Mouse (Mus musculus) lung, postnatal 0 days (tissue): Measurements from ENCODE around the gene 4933405L10Rik. TPM values are rescaled to one million over a fixed set of nuclear protein-coding genes. Genes with fewer than 3 reads are reported as not detected.

Experiments used
- ATAC-seq: fragments of 200-750 bp; cut with Nextera tagmentation; 2 replicates; pipeline ENCODE4 v1.8.0; 2017; ENCODE audit warnings: moderate library complexity
- DNase-seq: peaks from one replicate; pipeline ENCODE4 v3.0.0-alpha.2; 2016; ENCODE audit warnings: low spot score
- H3K27ac ChIP-seq: fragments of 300-500 bp; sonication (generic); 2 replicates; pipeline ENCODE4 v1.5.1; 2014; ENCODE audit warnings: antibody characterized with exemption, mild to moderate bottlenecking, low read length, mixed read lengths
- H3K27me3 ChIP-seq: fragments of 300-500 bp; sonication (generic); replicated peaks from 2 replicates; pipeline ENCODE4 v1.6.1; 2014; ENCODE audit warnings: low read length, mixed read lengths; ENCODE audit not compliant: insufficient read depth
- H3K36me3 ChIP-seq: fragments of 300-500 bp; sonication (generic); 2 replicates; pipeline ENCODE4 v1.6.1; 2014; ENCODE audit warnings: low read length, mixed read lengths; ENCODE audit not compliant: insufficient read depth
- H3K4me1 ChIP-seq: fragments of 300-500 bp; sonication (generic); 2 replicates; pipeline ENCODE4 v1.6.1; 2014; ENCODE audit warnings: antibody characterized with exemption, low read depth, low read length, mixed read lengths; ENCODE audit not compliant: insufficient read depth
- H3K4me2 ChIP-seq: fragments of 300-500 bp; sonication (generic); replicated peaks from 2 replicates; pipeline ENCODE4 v1.6.1; 2014; ENCODE audit warnings: low read depth, mild to moderate bottlenecking, low read length, moderate library complexity, mixed read lengths
- H3K4me3 ChIP-seq: fragments of 300-500 bp; sonication (generic); 2 replicates; pipeline ENCODE4 v1.5.1; 2014; ENCODE audit warnings: low read depth, low read length
- H3K9ac ChIP-seq: fragments of 300-500 bp; sonication (generic); replicated peaks from 2 replicates; pipeline ENCODE4 v1.6.1; 2014; ENCODE audit warnings: low read depth, mild to moderate bottlenecking
- H3K9me3 ChIP-seq: fragments of 300-500 bp; sonication (generic); 2 replicates; pipeline ENCODE4 v1.6.1; 2016; ENCODE audit warnings: low read length, mixed read lengths
- CTCF ChIP-seq: IDR thresholded peaks from 2 replicates; pipeline ENCODE4 v1.5.1; 2016; ENCODE audit warnings: antibody characterized with exemption, mild to moderate bottlenecking
- EP300 ChIP-seq: IDR thresholded peaks from 2 replicates; pipeline ENCODE4 v1.6.1; 2016; ENCODE audit warnings: antibody characterized with exemption, mild to moderate bottlenecking, control low read depth
- WGBS: fragments of 180-500 bp; shearing (Covaris S2); extraction: QIAGEN DNeasy Blood & Tissue Kit; methylation state at CpG from one replicate; pipeline ENCODE4 v1.1.7; 2014; 5-methylcytosine and 5-hydroxymethylcytosine counted together
- polyA plus RNA-seq: library from polyadenylated mRNA; unstranded; fragments of >200 nt; fragmentation: Nextera tagmentation; extraction: Ambion mirVana; gene quantifications from 2 replicates; pipeline ENCODE4 v1.2.1, GENCODE M21; 2015

The 4933405L10Rik gene
- polyA plus RNA-seq, 1 experiment from 2014 or later = not detected

GRCm38 (mm10) chr8:105693648-105694047, 13.8 kb upstream of the 4933405L10Rik start:
- H3K4me3 ChIP-seq = peak overlapping the region; percentile 38
- H3K36me3 ChIP-seq = peaks cover 6% of the 10 kb centered on the region; the same call in 1 of the 2 replicates
- TF ChIP-seq CTCF = no peak
- TF ChIP-seq EP300 = no peak
- H3K9me3 ChIP-seq = no peaks in the 10 kb centered on the region
- no peaks in the 10 kb centered on the region for H3K27me3 ChIP-seq
- WGBS = 2% methylated on average over 20 of the region's 30 CpGs
- H3K27ac ChIP-seq = no peak overlapping the region
- peak; percentile 59 for DNase-seq
- ATAC-seq = peak; percentile 75
- H3K4me1 ChIP-seq = peaks cover 6% of the 10 kb centered on the region; the same call in 1 of the 2 replicates
- peak overlapping the region; percentile 85 for H3K4me2 ChIP-seq
- H3K9ac ChIP-seq = no peak overlapping the region

- no peaks in the 10 kb centered on the region for H3K9me3 ChIP-seq
- peak overlapping the region; percentile 85 for H3K4me2 ChIP-seq
- 14% methylated on average over 38 of the region's 40 CpGs for WGBS
- no peak overlapping the region for H3K9ac ChIP-seq
- peaks cover 6% of the 10 kb centered on the region; the same call in 1 of the 2 replicates for H3K36me3 ChIP-seq
- ATAC-seq (peak; percentile 34), DNase-seq (no peak)
- peak overlapping the region; percentile 38 for H3K4me3 ChIP-seq
- TF ChIP-seq CTCF = peak; percentile 13
- no peak for TF ChIP-seq EP300
- peaks cover 6% of the 10 kb centered on the region; the same call in 1 of the 2 replicates for H3K4me1 ChIP-seq
- no peak overlapping the region for H3K27ac ChIP-seq
- no peaks in the 10 kb centered on the region for H3K27me3 ChIP-seq
Measured at GRCm38 (mm10) chr8:105694051-105694799, 13.2 kb upstream of the 4933405L10Rik start.

GRCm38 (mm10) chr8:105695080-105695780, 12.2 kb upstream of the 4933405L10Rik start:
- ATAC-seq (no peak), DNase-seq (no peak)
- Histone ChIP-seq H3K4me1 (peaks cover 9% of the 10 kb centered on the region; the same call in 1 of the 2 replicates), H3K27me3 (no peaks in the 10 kb centered on the region), H3K9me3 (no peaks in the 10 kb centered on the region), H3K27ac (no peak overlapping the region), H3K9ac (no peak overlapping the region), H3K36me3 (peaks cover 6% of the 10 kb centered on the region; the same call in 1 of the 2 replicates), H3K4me3 (no peak overlapping the region), H3K4me2 (no peak overlapping the region)
- TF ChIP-seq EP300 = no peak
- 69% methylated on average over 30 of the region's 30 CpGs for WGBS

GRCm38 (mm10) chr8:105697196-105697780, 10.2 kb upstream of the 4933405L10Rik start:
- peaks cover 6% of the 10 kb centered on the region; the same call in 1 of the 2 replicates for H3K36me3 ChIP-seq
- no peaks in the 10 kb centered on the region for H3K9me3 ChIP-seq
- WGBS = 88% methylated on average over 17 of the region's 17 CpGs
- ATAC-seq (no peak), DNase-seq (no peak)
- H3K4me3 ChIP-seq = no peak overlapping the region
- H3K4me1 ChIP-seq = peaks cover 12% of the 10 kb centered on the region; the same call in 1 of the 2 replicates
- H3K27ac ChIP-seq = no peak overlapping the region
- H3K27me3 ChIP-seq = no peaks in the 10 kb centered on the region
- no peak overlapping the region for H3K9ac ChIP-seq
- no peak overlapping the region for H3K4me2 ChIP-seq
- TF ChIP-seq EP300 = no peak
- TF ChIP-seq CTCF = no peak

- H3K4me3 ChIP-seq = no peak overlapping the region
- no peak overlapping the region for H3K9ac ChIP-seq
- no peak overlapping the region for H3K27ac ChIP-seq
- TF ChIP-seq CTCF = no peak
- TF ChIP-seq EP300 = no peak
- DNase-seq = no peak
- H3K36me3 ChIP-seq = peaks cover 12% of the 10 kb centered on the region; the same call in 1 of the 2 replicates
- peaks cover 12% of the 10 kb centered on the region; the same call in 1 of the 2 replicates for H3K4me1 ChIP-seq
- 91% methylated on average over 5 of the region's 5 CpGs for WGBS
- no peaks in the 10 kb centered on the region for H3K9me3 ChIP-seq
- no peak for ATAC-seq
- H3K27me3 ChIP-seq = no peaks in the 10 kb centered on the region
- no peak overlapping the region for H3K4me2 ChIP-seq
Measured at GRCm38 (mm10) chr8:105698734-105699133, 8.7 kb upstream of the 4933405L10Rik start.
